Mouse (Mus musculus): ENCODE results near the gene Atn1.

- no peak for TF ChIP-seq ZC3H11A (IDR thresholded peaks at IDR 0.05; ENCODE audit: borderline replicate concordance, low read depth, low read length)
- TF ChIP-seq CHD2 (IDR thresholded peaks at IDR 0.05; ENCODE audit: low read depth, low read length) = no peak
Observed at GRCm38 (mm10) chr6:124724472-124724871, 31.9 kb downstream of the Atn1 start.

All from ES-E14 (cell line).